Mouse (Mus musculus) monocyte, adult 2 months (primary cell): Measurements from ENCODE around the gene Syk.

Experiments used
- DNase-seq, 2 experiments: peaks; one replicate each; pipeline ENCODE4 v3.0.0; 2022; ENCODE audit warnings: low spot score in 2 of 2, low read depth in 1 of 2

The Syk gene

GRCm38 (mm10) chr13:52598233-52598632 lies 15.3 kb downstream of the Syk start:
- no peak for DNase-seq

- DNase-seq, result no peak
Measured at GRCm38 (mm10) chr13:52600015-52600643, 17.2 kb downstream of the Syk start.

- DNase-seq, result no peak
Measured at GRCm38 (mm10) chr13:52602752-52603151, 19.8 kb downstream of the Syk start.

- DNase-seq, result no peak
Measured at GRCm38 (mm10) chr13:52603704-52604349, 20.9 kb downstream of the Syk start.

GRCm38 (mm10) chr13:52605006-52605405 lies 22.0 kb downstream of the Syk start:
- DNase-seq, result no peak

GRCm38 (mm10) chr13:52605911-52606310 lies 22.9 kb downstream of the Syk start:
- DNase-seq, result no peak

- no peak for DNase-seq
Measured at GRCm38 (mm10) chr13:52606656-52607275, 23.8 kb downstream of the Syk start.

GRCm38 (mm10) chr13:52607964-52608363 lies 25.0 kb downstream of the Syk start:
- DNase-seq, result no peak

- no peak for DNase-seq
Measured at GRCm38 (mm10) chr13:52610463-52610862, 27.5 kb downstream of the Syk start.

- no peak for DNase-seq
Measured at GRCm38 (mm10) chr13:52613266-52613665, 30.3 kb downstream of the Syk start.

- DNase-seq, result peak in 1 of 2 experiments; percentile 38
Measured at GRCm38 (mm10) chr13:52615085-52615484, 32.1 kb downstream of the Syk start.

- no peak for DNase-seq
Measured at GRCm38 (mm10) chr13:52617096-52617714, 34.2 kb downstream of the Syk start.

GRCm38 (mm10) chr13:52618592-52618991 lies 35.6 kb downstream of the Syk start:
- no peak for DNase-seq

- DNase-seq, result peak in 1 of 2 experiments; percentile 57
Measured at GRCm38 (mm10) chr13:52619482-52619881, 36.5 kb downstream of the Syk start.

- DNase-seq, result peak; percentile 87 to 88
Measured at GRCm38 (mm10) chr13:52624038-52624437, 41.1 kb downstream of the Syk start.

- DNase-seq, result no peak
Measured at GRCm38 (mm10) chr13:52628602-52629001, 45.6 kb downstream of the Syk start.

GRCm38 (mm10) chr13:52631624-52632023 lies 48.7 kb downstream of the Syk start:
- no peak for DNase-seq

- no peak for DNase-seq
Measured at GRCm38 (mm10) chr13:52635484-52635883, 52.5 kb downstream of the Syk start.

- peak; percentile 73 to 76 for DNase-seq
Measured at GRCm38 (mm10) chr13:52636176-52636748, 53.3 kb downstream of the Syk start.

- DNase-seq, result no peak
Measured at GRCm38 (mm10) chr13:52646566-52646965, 63.6 kb downstream of the Syk start.

GRCm38 (mm10) chr13:52647996-52648712 lies 65.2 kb downstream of the Syk start:
- DNase-seq, result no peak
